Mouse (Mus musculus): ENCODE measurements around the gene Tbce.

Tbce gene

GRCm38 (mm10) chr13:14039292-14039965, at the start of gene Tbce:
Gene Tbce (minus strand): TSS chr13:14039638.
- no peak for TF ChIP-seq NANOG (IDR thresholded peaks at IDR 0.05; ENCODE audit: borderline replicate concordance, low read length)
- no peak for TF ChIP-seq CTCF (conservative IDR thresholded peaks at IDR 0.05; ENCODE audit: low read length)
- TF ChIP-seq POU5F1 (IDR thresholded peaks at IDR 0.05; ENCODE audit: borderline replicate concordance, low read length), result no peak

GRCm38 (mm10) chr13:14088669-14089068, 49.2 kb upstream of the Tbce start:
- TF ChIP-seq POU5F1 (IDR thresholded peaks at IDR 0.05; ENCODE audit: borderline replicate concordance, low read length), result no peak
- no peak for TF ChIP-seq NANOG (IDR thresholded peaks at IDR 0.05; ENCODE audit: borderline replicate concordance, low read length)
- no peak for TF ChIP-seq CTCF (conservative IDR thresholded peaks at IDR 0.05; ENCODE audit: low read length)
- Histone ChIP-seq H3K27me3 (ENCODE audit: insufficient read depth, low read length) (no peaks in the 10 kb centered on the region), H3K4me1 (replicated peaks; ENCODE audit: low read depth, low read length) (peaks cover 13% of the 10 kb centered on the region), H3K36me3 (ENCODE audit: insufficient read depth, low read length) (0 out of 2 replicates have a peak, but pooled peaks cover 4% of the 10 kb centered on the region), H3K9me3 (ENCODE audit: low read length) (no peaks in the 10 kb centered on the region), H3K4me3 (replicated peaks; ENCODE audit: low read length) (no peak overlapping the region)

More at GRCm38 (mm10) chr13:14039292-14039965, at the start of gene Tbce:
- Histone ChIP-seq H3K27me3 (ENCODE audit: insufficient read depth, low read length) (no peaks in the 10 kb centered on the region), H3K4me1 (replicated peaks; ENCODE audit: low read depth, low read length) (peaks cover 46% of the 10 kb centered on the region), H3K36me3 (ENCODE audit: insufficient read depth, low read length) (no peaks in the 10 kb centered on the region), H3K9me3 (ENCODE audit: low read length) (no peaks in the 10 kb centered on the region), H3K4me3 (replicated peaks; ENCODE audit: low read length) (peak within 1 kb of the TSS; percentile 87)

GRCm38 (mm10) chr13:14075326-14075725, 35.9 kb upstream of the Tbce start:
- Histone ChIP-seq H3K4me1 (replicated peaks; ENCODE audit: low read depth, low read length) (peaks cover 18% of the 10 kb centered on the region), H3K4me3 (replicated peaks; ENCODE audit: low read length) (no peak overlapping the region), H3K36me3 (ENCODE audit: insufficient read depth, low read length) (no peaks in the 10 kb centered on the region), H3K27me3 (ENCODE audit: insufficient read depth, low read length) (no peaks in the 10 kb centered on the region), H3K9me3 (ENCODE audit: low read length) (no peaks in the 10 kb centered on the region)
- TF ChIP-seq POU5F1 (IDR thresholded peaks at IDR 0.05; ENCODE audit: borderline replicate concordance, low read length) (no peak), NANOG (IDR thresholded peaks at IDR 0.05; ENCODE audit: borderline replicate concordance, low read length) (no peak), CTCF (conservative IDR thresholded peaks at IDR 0.05; ENCODE audit: low read length) (no peak)

DNA sequence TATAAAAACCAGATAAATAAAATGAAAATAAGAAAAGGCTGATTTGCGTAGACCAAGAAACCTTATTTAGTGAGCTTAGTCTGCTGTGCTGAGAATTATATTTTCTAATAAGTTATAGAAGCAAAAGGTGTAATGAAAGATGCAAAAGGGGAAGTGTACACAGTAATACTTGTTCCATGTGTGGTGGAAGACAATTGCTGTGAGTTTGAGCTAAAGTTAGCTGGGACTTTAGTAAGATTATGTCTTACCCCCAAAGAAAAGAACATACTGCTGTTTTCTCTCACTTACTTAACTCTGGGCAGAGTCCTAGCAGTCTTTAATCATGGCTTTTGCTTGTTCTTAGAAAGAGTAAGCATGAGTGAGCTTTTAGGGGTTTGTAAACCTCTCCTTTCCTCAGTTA, 34.9 kb upstream of the Tbce start:
- Histone ChIP-seq H3K9me3 (ENCODE audit: low read length) (no peaks in the 10 kb centered on the region), H3K36me3 (ENCODE audit: insufficient read depth, low read length) (peaks cover under 1% of the 10 kb centered on the region; the same call in 1 of the 2 replicates), H3K27me3 (ENCODE audit: insufficient read depth, low read length) (no peaks in the 10 kb centered on the region), H3K4me3 (replicated peaks; ENCODE audit: low read length) (no peak overlapping the region), H3K4me1 (replicated peaks; ENCODE audit: low read depth, low read length) (peaks cover 12% of the 10 kb centered on the region; the same call in 1 of the 2 replicates)
- TF ChIP-seq NANOG (IDR thresholded peaks at IDR 0.05; ENCODE audit: borderline replicate concordance, low read length) (no peak), CTCF (conservative IDR thresholded peaks at IDR 0.05; ENCODE audit: low read length) (no peak), POU5F1 (IDR thresholded peaks at IDR 0.05; ENCODE audit: borderline replicate concordance, low read length) (no peak)

GRCm38 (mm10) chr13:14069291-14069690, 29.9 kb upstream of the Tbce start:
- Histone ChIP-seq H3K4me3 (replicated peaks; ENCODE audit: low read length) (no peak overlapping the region), H3K27me3 (ENCODE audit: insufficient read depth, low read length) (no peaks in the 10 kb centered on the region), H3K4me1 (replicated peaks; ENCODE audit: low read depth, low read length) (peaks cover 29% of the 10 kb centered on the region), H3K9me3 (ENCODE audit: low read length) (no peaks in the 10 kb centered on the region), H3K36me3 (ENCODE audit: insufficient read depth, low read length) (peaks cover 24% of the 10 kb centered on the region)
- TF ChIP-seq POU5F1 (IDR thresholded peaks at IDR 0.05; ENCODE audit: borderline replicate concordance, low read length) (no peak), NANOG (IDR thresholded peaks at IDR 0.05; ENCODE audit: borderline replicate concordance, low read length) (no peak), CTCF (conservative IDR thresholded peaks at IDR 0.05; ENCODE audit: low read length) (no peak)

DNA sequence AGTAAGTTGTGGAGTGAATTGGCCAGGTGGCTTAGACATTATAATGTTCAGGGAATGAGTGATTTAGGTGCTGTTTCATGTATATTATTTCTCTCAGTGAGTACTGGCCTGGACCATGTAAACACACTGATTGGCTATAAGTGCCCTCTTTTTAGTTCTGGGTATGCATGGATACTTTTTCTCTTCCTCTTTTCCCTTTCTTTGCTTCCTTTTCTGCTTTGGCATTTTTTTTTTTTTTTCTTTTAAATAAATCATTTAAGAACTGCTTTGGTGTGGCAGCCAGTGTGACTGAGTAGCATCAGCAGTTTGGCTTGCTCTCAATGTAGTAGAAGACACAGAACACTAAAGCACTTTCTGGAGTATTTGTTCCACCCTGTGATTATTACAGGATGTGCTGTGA, 28.6 kb upstream of the Tbce start:
- H3K4me1 ChIP-seq (replicated peaks; ENCODE audit: low read depth, low read length), result peaks cover 26% of the 10 kb centered on the region
- no peak for TF ChIP-seq POU5F1 (IDR thresholded peaks at IDR 0.05; ENCODE audit: borderline replicate concordance, low read length)
- no peak for TF ChIP-seq CTCF (conservative IDR thresholded peaks at IDR 0.05; ENCODE audit: low read length)
- no peak for TF ChIP-seq NANOG (IDR thresholded peaks at IDR 0.05; ENCODE audit: borderline replicate concordance, low read length)

DNA sequence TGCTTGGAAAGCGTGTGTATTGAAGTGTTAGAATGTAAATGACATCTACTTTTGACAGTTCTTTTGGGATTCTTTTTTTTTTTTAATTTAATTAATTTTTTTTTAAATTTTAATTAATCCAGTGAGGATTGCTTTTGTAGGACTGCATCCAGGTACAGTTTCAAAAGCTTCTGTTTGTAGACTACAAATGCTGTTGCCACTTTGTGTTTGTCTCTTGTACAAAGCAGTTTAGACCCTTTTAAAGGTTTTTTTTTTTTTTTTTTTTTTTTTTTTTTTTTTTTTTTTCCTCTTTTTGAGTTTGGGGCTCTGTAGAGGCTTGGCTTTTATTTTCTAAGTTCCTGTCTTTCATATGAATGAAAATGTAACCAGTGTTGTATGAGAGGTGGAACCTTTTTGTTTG, 26.3 kb upstream of the Tbce start:
- H3K9me3 ChIP-seq (ENCODE audit: low read length), result no peaks in the 10 kb centered on the region
- no peak for TF ChIP-seq POU5F1 (IDR thresholded peaks at IDR 0.05; ENCODE audit: borderline replicate concordance, low read length)
- TF ChIP-seq CTCF (conservative IDR thresholded peaks at IDR 0.05; ENCODE audit: low read length), result no peak
- no peak for TF ChIP-seq NANOG (IDR thresholded peaks at IDR 0.05; ENCODE audit: borderline replicate concordance, low read length)

More for the DNA sequence above, 28.6 kb upstream of the Tbce start:
- Histone ChIP-seq H3K9me3 (ENCODE audit: low read length) (no peaks in the 10 kb centered on the region), H3K4me3 (replicated peaks; ENCODE audit: low read length) (no peak overlapping the region), H3K36me3 (ENCODE audit: insufficient read depth, low read length) (peaks cover 24% of the 10 kb centered on the region), H3K27me3 (ENCODE audit: insufficient read depth, low read length) (no peaks in the 10 kb centered on the region)

GRCm38 (mm10) chr13:14065028-14065380, 25.6 kb upstream of the Tbce start:
- Histone ChIP-seq H3K9me3 (ENCODE audit: low read length) (no peaks in the 10 kb centered on the region), H3K27me3 (ENCODE audit: insufficient read depth, low read length) (no peaks in the 10 kb centered on the region), H3K36me3 (ENCODE audit: insufficient read depth, low read length) (peaks cover 36% of the 10 kb centered on the region), H3K4me1 (replicated peaks; ENCODE audit: low read depth, low read length) (peaks cover 41% of the 10 kb centered on the region), H3K4me3 (replicated peaks; ENCODE audit: low read length) (peak overlapping the region; percentile 95)
- TF ChIP-seq POU5F1 (IDR thresholded peaks at IDR 0.05; ENCODE audit: borderline replicate concordance, low read length) (no peak), NANOG (IDR thresholded peaks at IDR 0.05; ENCODE audit: borderline replicate concordance, low read length) (no peak), CTCF (conservative IDR thresholded peaks at IDR 0.05; ENCODE audit: low read length) (no peak)

More for the DNA sequence above, 26.3 kb upstream of the Tbce start:
- Histone ChIP-seq H3K27me3 (ENCODE audit: insufficient read depth, low read length) (no peaks in the 10 kb centered on the region), H3K4me1 (replicated peaks; ENCODE audit: low read depth, low read length) (peaks cover 37% of the 10 kb centered on the region), H3K4me3 (replicated peaks; ENCODE audit: low read length) (no peak overlapping the region), H3K36me3 (ENCODE audit: insufficient read depth, low read length) (peaks cover 29% of the 10 kb centered on the region)
